Mouse (Mus musculus) heart, postnatal 0 days (tissue): ENCODE measurements around the gene Dna2.

Experiments used
- CTCF ChIP-seq: IDR thresholded peaks from 2 replicates; pipeline ENCODE4 v1.5.1; 2016; ENCODE audit warnings: antibody characterized with exemption, control low read depth, low read depth
- EP300 ChIP-seq: IDR thresholded peaks from 2 replicates; pipeline ENCODE4 v1.6.1; 2016; ENCODE audit warnings: antibody characterized with exemption, low read depth

DNA sequence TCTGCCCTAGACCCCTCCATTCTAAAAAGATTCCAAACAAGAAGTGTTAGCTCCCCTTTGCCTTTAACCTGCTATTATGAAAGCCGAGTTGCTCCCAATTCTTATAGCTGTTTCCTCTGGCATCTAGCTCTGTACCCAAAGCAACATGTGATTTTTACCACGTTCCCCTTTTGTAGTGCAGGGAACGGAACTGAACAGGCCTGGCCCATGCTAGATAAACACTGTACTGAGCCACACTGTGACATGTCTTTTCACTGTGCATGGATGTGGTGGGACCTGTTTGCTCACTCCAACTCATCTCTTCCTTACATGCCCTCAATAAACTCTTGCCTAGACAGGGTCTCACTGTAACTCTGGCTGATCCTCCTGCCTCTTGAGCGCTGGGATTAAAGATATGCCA is 63.4 kb downstream of the Dna2 start:
- TF ChIP-seq CTCF, result no peak
- no peak for TF ChIP-seq EP300
